Mouse (Mus musculus) testis, adult 2 months (tissue): ENCODE measurements around the gene Loxl3.

Experiments
- CTCF ChIP-seq: fragments of 200-500 bp; IDR thresholded peaks from 2 replicates; pipeline ENCODE4 v1.5.1; 2012; ENCODE audit warnings: low read depth, mild to moderate bottlenecking, inconsistent platforms, low read length, moderate library complexity; ENCODE audit not compliant: control insufficient read depth, insufficient read depth, insufficient replicate concordance
- POLR2A ChIP-seq: fragments of 200-500 bp; IDR thresholded peaks from 2 replicates; pipeline ENCODE4 v1.6.1; 2012; ENCODE audit warnings: low read depth, mild to moderate bottlenecking, inconsistent platforms, low read length, moderate library complexity; ENCODE audit not compliant: control insufficient read depth

- no peak for TF ChIP-seq CTCF
- no peak for TF ChIP-seq POLR2A
Measured at GRCm38 (mm10) chr6:83095968-83096367, 62.0 kb downstream of the Loxl3 start.
